Mouse (Mus musculus): ENCODE results near the gene Capn12. TPM values are rescaled to one million over a fixed set of nuclear protein-coding genes. Genes with fewer than 3 reads are reported as not detected.

Capn12 gene
- total RNA-seq (2014; rRNA removed) (0.38 and 0.57 TPM in 2 replicates), polyA plus RNA-seq (2015; fragmentation: Nextera tagmentation; extraction: Ambion mirVana) (0.26 and 0.41 TPM in 2 replicates)

GRCm38 (mm10) chr7:28881199-28881598, at the start of gene Capn12:
Gene Capn12 (plus strand): TSS chr7:28881422.
- Histone ChIP-seq H3K27ac (ENCODE audit: low read depth, low read length) (no peak within 1 kb of the TSS), H3K9ac (replicated peaks; ENCODE audit: low read length, poor library complexity, severe bottlenecking) (no peak within 1 kb of the TSS), H3K27me3 (ENCODE audit: insufficient read depth, low read length) (no peaks in the 10 kb centered on the region), H3K36me3 (ENCODE audit: insufficient read depth, low read length) (no peaks in the 10 kb centered on the region), H3K4me2 (ENCODE audit: low read depth, low read length, poor library complexity, severe bottlenecking) (no peak within 1 kb of the TSS), H3K9me3 (ENCODE audit: low read length) (no peaks in the 10 kb centered on the region), H3K4me1 (ENCODE audit: insufficient read depth, low read length) (no peaks in the 10 kb centered on the region), H3K4me3 (ENCODE audit: low read depth, low read length) (no peak within 1 kb of the TSS)
- ATAC-seq (ENCODE audit: low FRiP score): no peak
- no peak for DNase-seq (ENCODE audit: low spot score)
- WGBS: 45% methylated on average over 13 of the region's 13 CpGs
- no peak for TF ChIP-seq CTCF (IDR thresholded peaks at IDR 0.05)

GRCm38 (mm10) chr7:28832137-28832536, 49.1 kb upstream of the Capn12 start:
- Histone ChIP-seq H3K36me3 (ENCODE audit: insufficient read depth, low read length) (peaks cover 25% of the 10 kb centered on the region), H3K27ac (ENCODE audit: low read depth, low read length) (no peak overlapping the region), H3K27me3 (ENCODE audit: insufficient read depth, low read length) (no peaks in the 10 kb centered on the region), H3K4me3 (ENCODE audit: low read depth, low read length) (no peak overlapping the region), H3K4me2 (ENCODE audit: low read depth, low read length, poor library complexity, severe bottlenecking) (no peak overlapping the region), H3K4me1 (ENCODE audit: insufficient read depth, low read length) (no peaks in the 10 kb centered on the region), H3K9me3 (ENCODE audit: low read length) (no peaks in the 10 kb centered on the region), H3K9ac (replicated peaks; ENCODE audit: low read length, poor library complexity, severe bottlenecking) (no peak overlapping the region)
- DNase-seq (ENCODE audit: low spot score) (no peak), ATAC-seq (ENCODE audit: low FRiP score) (no peak)
- TF ChIP-seq CTCF (IDR thresholded peaks at IDR 0.05): no peak
- 82% methylated on average over 6 of the region's 6 CpGs for whole genome bisulfite sequencing

GRCm38 (mm10) chr7:28833723-28834347, 47.4 kb upstream of the Capn12 start, which contains the start of gene Lgals4:
Gene Lgals4 (plus strand): TSS chr7:28833854.
- no peak within 1 kb of the TSS for H3K4me2 ChIP-seq (ENCODE audit: low read depth, low read length, poor library complexity, severe bottlenecking)
- H3K4me1 ChIP-seq (ENCODE audit: insufficient read depth, low read length): no peaks in the 10 kb centered on the region
- H3K27me3 ChIP-seq (ENCODE audit: insufficient read depth, low read length): no peaks in the 10 kb centered on the region
- H3K9me3 ChIP-seq (ENCODE audit: low read length): no peaks in the 10 kb centered on the region
- DNase-seq (ENCODE audit: low spot score) (no peak), ATAC-seq (ENCODE audit: low FRiP score) (no peak)
- no peak within 1 kb of the TSS for H3K9ac ChIP-seq (replicated peaks; ENCODE audit: low read length, poor library complexity, severe bottlenecking)
- 86% methylated on average over 6 of the region's 6 CpGs for WGBS
- H3K36me3 ChIP-seq (ENCODE audit: insufficient read depth, low read length): peaks cover 25% of the 10 kb centered on the region
- no peak for TF ChIP-seq CTCF (IDR thresholded peaks at IDR 0.05)
- no peak within 1 kb of the TSS for H3K27ac ChIP-seq (ENCODE audit: low read depth, low read length)
- H3K4me3 ChIP-seq (ENCODE audit: low read depth, low read length): no peak within 1 kb of the TSS

- H3K4me1 ChIP-seq (ENCODE audit: insufficient read depth, low read length): no peaks in the 10 kb centered on the region
- DNase-seq (ENCODE audit: low spot score) (no peak), ATAC-seq (ENCODE audit: low FRiP score) (no peak)
- H3K27ac ChIP-seq (ENCODE audit: low read depth, low read length): no peak overlapping the region
- H3K27me3 ChIP-seq (ENCODE audit: insufficient read depth, low read length): no peaks in the 10 kb centered on the region
- H3K9me3 ChIP-seq (ENCODE audit: low read length): no peaks in the 10 kb centered on the region
- H3K4me2 ChIP-seq (ENCODE audit: low read depth, low read length, poor library complexity, severe bottlenecking): no peak overlapping the region
- H3K36me3 ChIP-seq (ENCODE audit: insufficient read depth, low read length): 0 out of 2 replicates have a peak, but pooled peaks cover under 1% of the 10 kb centered on the region
- TF ChIP-seq CTCF (IDR thresholded peaks at IDR 0.05): no peak
- H3K9ac ChIP-seq (replicated peaks; ENCODE audit: low read length, poor library complexity, severe bottlenecking): no peak overlapping the region
- WGBS: 85% methylated on average over 5 of the region's 5 CpGs
- no peak overlapping the region for H3K4me3 ChIP-seq (ENCODE audit: low read depth, low read length)
Measured at GRCm38 (mm10) chr7:28836936-28837335, 44.3 kb upstream of the Capn12 start.

- Histone ChIP-seq H3K9me3 (ENCODE audit: low read length) (no peaks in the 10 kb centered on the region), H3K9ac (replicated peaks; ENCODE audit: low read length, poor library complexity, severe bottlenecking) (no peak overlapping the region), H3K4me3 (ENCODE audit: low read depth, low read length) (no peak overlapping the region), H3K27ac (ENCODE audit: low read depth, low read length) (no peak overlapping the region), H3K4me1 (ENCODE audit: insufficient read depth, low read length) (no peaks in the 10 kb centered on the region), H3K27me3 (ENCODE audit: insufficient read depth, low read length) (no peaks in the 10 kb centered on the region), H3K36me3 (ENCODE audit: insufficient read depth, low read length) (no peaks in the 10 kb centered on the region), H3K4me2 (ENCODE audit: low read depth, low read length, poor library complexity, severe bottlenecking) (no peak overlapping the region)
- ATAC-seq (ENCODE audit: low FRiP score): no peak
- TF ChIP-seq CTCF (IDR thresholded peaks at IDR 0.05): no peak
- no peak for DNase-seq (ENCODE audit: low spot score)
- WGBS: 86% methylated on average over 9 of the region's 9 CpGs
Measured at GRCm38 (mm10) chr7:28838331-28838730, 42.9 kb upstream of the Capn12 start.

- Histone ChIP-seq H3K4me1 (ENCODE audit: insufficient read depth, low read length) (no peaks in the 10 kb centered on the region), H3K9ac (replicated peaks; ENCODE audit: low read length, poor library complexity, severe bottlenecking) (no peak overlapping the region), H3K4me3 (ENCODE audit: low read depth, low read length) (no peak overlapping the region), H3K36me3 (ENCODE audit: insufficient read depth, low read length) (no peaks in the 10 kb centered on the region), H3K9me3 (ENCODE audit: low read length) (no peaks in the 10 kb centered on the region), H3K27ac (ENCODE audit: low read depth, low read length) (no peak overlapping the region), H3K4me2 (ENCODE audit: low read depth, low read length, poor library complexity, severe bottlenecking) (no peak overlapping the region), H3K27me3 (ENCODE audit: insufficient read depth, low read length) (no peaks in the 10 kb centered on the region)
- DNase-seq (ENCODE audit: low spot score) (no peak), ATAC-seq (ENCODE audit: low FRiP score) (no peak)
- WGBS: 74% methylated on average over 1 of the region's 1 CpGs
- TF ChIP-seq CTCF (IDR thresholded peaks at IDR 0.05): no peak
Measured at GRCm38 (mm10) chr7:28847273-28847672, 33.9 kb upstream of the Capn12 start.

Data from midbrain, postnatal 0 days (tissue).